Mouse (Mus musculus) spleen, adult 2 months (tissue): Measurements from ENCODE around the gene Bsn.

Experiments used
- CTCF ChIP-seq: fragments of 200-500 bp; IDR thresholded peaks from 2 replicates; pipeline ENCODE4 v1.5.1; 2011; ENCODE audit warnings: mild to moderate bottlenecking, inconsistent platforms; ENCODE audit not compliant: insufficient read depth, insufficient read length, insufficient replicate concordance; ENCODE audit errors: extremely low read depth
- POLR2A ChIP-seq: fragments of 200-500 bp; IDR thresholded peaks from 2 replicates; pipeline ENCODE4 v1.6.1; 2011; ENCODE audit warnings: low read depth, low read length, inconsistent platforms

DNA sequence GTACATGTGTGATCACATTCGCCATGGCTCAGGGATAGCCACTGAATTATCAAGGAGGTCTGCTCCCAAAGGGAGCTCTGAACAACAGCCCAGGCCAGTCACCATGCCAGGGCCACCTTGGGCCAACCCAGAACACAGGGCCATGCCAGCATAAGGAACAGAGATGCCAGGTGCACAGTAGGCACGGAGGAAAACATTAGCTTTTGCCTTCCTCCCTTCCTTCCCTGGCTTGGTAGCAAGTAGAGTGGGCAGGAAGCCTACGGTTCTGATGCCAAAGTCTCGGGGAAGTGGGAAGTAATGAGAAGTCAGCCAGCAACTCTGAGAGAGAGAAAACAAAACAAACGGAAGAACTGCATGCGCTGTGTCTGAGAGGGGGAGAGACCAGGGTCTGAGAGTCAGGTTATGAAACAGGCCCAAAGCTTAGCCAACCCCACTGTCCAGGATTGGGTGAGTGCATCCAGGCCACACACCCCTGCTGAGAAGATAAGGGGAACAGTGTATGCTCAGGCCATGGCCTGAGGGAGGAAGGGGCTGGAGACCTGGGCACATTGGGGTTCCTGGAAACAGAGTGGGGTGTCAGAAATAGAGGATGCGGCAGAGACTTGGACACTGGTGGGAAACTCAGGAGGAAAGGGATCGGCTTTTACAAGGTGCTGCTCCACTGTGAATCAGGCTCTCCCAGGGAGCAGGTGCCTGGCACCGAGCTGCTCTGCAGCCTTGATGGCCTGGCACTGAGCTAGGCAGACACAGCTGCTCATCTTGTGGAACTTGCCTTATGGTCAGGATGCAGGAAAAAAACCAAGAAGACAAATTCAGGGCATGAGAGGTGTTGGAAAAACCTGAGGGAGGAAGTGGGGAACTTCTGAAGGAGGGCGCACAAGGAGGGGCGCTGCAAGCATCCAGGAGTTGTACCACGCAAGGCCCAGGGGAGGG, 36.4 kb downstream of the Bsn start:
- no peak for TF ChIP-seq CTCF
- no peak for TF ChIP-seq POLR2A
